Mouse (Mus musculus) forebrain, postnatal 0 days (tissue): Measurements from ENCODE around the gene Fam71e2. TPM values are rescaled to one million over a fixed set of nuclear protein-coding genes. Genes with fewer than 3 reads are reported as not detected.

Experiments used
- ATAC-seq: fragments of 200-750 bp; cut with Nextera tagmentation; 2 replicates; pipeline ENCODE4 v1.8.0; 2017; ENCODE audit warnings: mild to moderate bottlenecking, moderate library complexity
- DNase-seq: peaks from one replicate; pipeline ENCODE4 v3.0.0-alpha.2; 2015
- H3K27ac ChIP-seq: fragments of 300-500 bp; sonication (generic); 2 replicates; pipeline ENCODE4 v1.5.1; 2014; ENCODE audit warnings: low read depth, mild to moderate bottlenecking, antibody characterized with exemption, low read length, moderate library complexity, mixed read lengths
- H3K27me3 ChIP-seq: fragments of 300-500 bp; sonication (generic); 2 replicates; pipeline ENCODE4 v1.6.1; 2014; ENCODE audit warnings: mild to moderate bottlenecking, low read length, mixed read lengths; ENCODE audit not compliant: insufficient read depth
- H3K36me3 ChIP-seq: fragments of 300-500 bp; sonication (generic); 2 replicates; pipeline ENCODE4 v1.6.1; 2014; ENCODE audit warnings: mild to moderate bottlenecking, moderate library complexity; ENCODE audit not compliant: insufficient read depth
- H3K4me1 ChIP-seq: fragments of 300-500 bp; sonication (generic); 2 replicates; pipeline ENCODE4 v1.6.1; 2014; ENCODE audit warnings: antibody characterized with exemption; ENCODE audit not compliant: insufficient read depth
- H3K4me2 ChIP-seq: fragments of 300-500 bp; sonication (generic); 2 replicates; pipeline ENCODE4 v1.6.1; 2014; ENCODE audit warnings: low read depth, mild to moderate bottlenecking, moderate library complexity
- H3K4me3 ChIP-seq: fragments of 300-500 bp; sonication (generic); 2 replicates; pipeline ENCODE4 v1.5.1; 2014; ENCODE audit warnings: low read depth, low read length, mixed read lengths
- H3K9ac ChIP-seq: fragments of 300-500 bp; sonication (generic); 2 replicates; pipeline ENCODE4 v1.6.1; 2014; ENCODE audit warnings: mild to moderate bottlenecking
- H3K9me3 ChIP-seq: fragments of 300-500 bp; sonication (generic); 2 replicates; pipeline ENCODE4 v1.6.1; 2016; ENCODE audit warnings: low read length
- CTCF ChIP-seq: sonication (generic); IDR thresholded peaks from 2 replicates; pipeline ENCODE4 v1.5.1; 2016; ENCODE audit warnings: antibody characterized with exemption, control low read depth, low read depth
- WGBS: fragments of 180-500 bp; shearing (Covaris S2); extraction: QIAGEN DNeasy Blood & Tissue Kit; methylation state at CpG from one replicate; pipeline ENCODE4 v1.1.7; 2014; 5-methylcytosine and 5-hydroxymethylcytosine counted together
- polyA plus RNA-seq: library from polyadenylated mRNA; unstranded; fragments of >200 nt; fragmentation: Nextera tagmentation; extraction: Ambion mirVana; gene quantifications from 2 replicates; pipeline ENCODE4 v1.2.1, GENCODE M21; 2015
- total RNA-seq: library from RNA; depleted of rRNA; stranded (reverse); fragments of >200 nt; gene quantifications from 2 replicates; pipeline ENCODE4 v1.2.3, GENCODE M21; 2014; rRNA removed

Gene Fam71e2
- total and polyA plus RNA-seq, 2 experiments from 2014 or later = not detected

GRCm38 (mm10) chr7:4716955-4717354, 54.1 kb downstream of the Fam71e2 start:
- H3K27ac ChIP-seq = no peak overlapping the region
- TF ChIP-seq CTCF = no peak
- H3K9ac ChIP-seq = no peak overlapping the region
- DNase-seq (no peak), ATAC-seq (0 out of 2 replicates have a peak, but pooled peaks have one; percentile 18)
- H3K36me3 ChIP-seq = peaks cover 43% of the 10 kb centered on the region
- H3K4me2 ChIP-seq = no peak overlapping the region
- H3K4me3 ChIP-seq = no peak overlapping the region
- no peaks in the 10 kb centered on the region for H3K4me1 ChIP-seq
- no peaks in the 10 kb centered on the region for H3K9me3 ChIP-seq
- no peaks in the 10 kb centered on the region for H3K27me3 ChIP-seq
- 65% methylated on average over 6 of the region's 6 CpGs for WGBS

- 0 out of 2 replicates have a peak, but pooled peaks have one; percentile 13 for TF ChIP-seq CTCF
- WGBS = 90% methylated on average over 3 of the region's 3 CpGs
Observed at GRCm38 (mm10) chr7:4712594-4712993, 58.5 kb downstream of the Fam71e2 start.

GRCm38 (mm10) chr7:4705098-4705497, 66.0 kb downstream of the Fam71e2 start:
- ATAC-seq (0 out of 2 replicates have a peak, but pooled peaks have one; percentile 14), DNase-seq (peak; percentile 66)
- Histone ChIP-seq H3K36me3 (peaks cover 86% of the 10 kb centered on the region), H3K4me2 (no peak overlapping the region), H3K4me1 (no peaks in the 10 kb centered on the region), H3K27me3 (no peaks in the 10 kb centered on the region), H3K9me3 (no peaks in the 10 kb centered on the region), H3K9ac (no peak overlapping the region), H3K4me3 (no peak overlapping the region), H3K27ac (no peak overlapping the region)
- WGBS = 31% methylated on average over 18 of the region's 18 CpGs
- peak; percentile 70 for TF ChIP-seq CTCF

More at GRCm38 (mm10) chr7:4712594-4712993, 58.5 kb downstream of the Fam71e2 start:
- Histone ChIP-seq H3K36me3 (peaks cover 83% of the 10 kb centered on the region), H3K9ac (no peak overlapping the region), H3K9me3 (no peaks in the 10 kb centered on the region), H3K27ac (no peak overlapping the region), H3K27me3 (no peaks in the 10 kb centered on the region), H3K4me1 (no peaks in the 10 kb centered on the region), H3K4me3 (no peak overlapping the region), H3K4me2 (no peak overlapping the region)
- DNase-seq (no peak), ATAC-seq (no peak)

Other genes starting within 250 kb of the Fam71e2 start
Only the 30 nearest of the 31 such genes appear.
- 0.62 and 3.6 TPM in 2 replicates for gene Tnni3, start 247.1 kb downstream of the Fam71e2 start, total RNA-seq
- 0.89 and 1.2 TPM in 2 replicates for gene Tnni3, start 247.1 kb downstream of the Fam71e2 start, polyA plus RNA-seq
- gene Dnaaf3, start 238.8 kb downstream of the Fam71e2 start, total RNA-seq = 0.62 and 2.2 TPM in 2 replicates
- 1.3 and 2.0 TPM in 2 replicates for gene Dnaaf3, start 238.8 kb downstream of the Fam71e2 start, polyA plus RNA-seq
- gene Syt5, start 223.8 kb downstream of the Fam71e2 start, total RNA-seq = 170 and 231 TPM in 2 replicates
- gene Syt5, start 223.8 kb downstream of the Fam71e2 start, polyA plus RNA-seq = 301 and 305 TPM in 2 replicates
- gene Ptprh, start 167.3 kb downstream of the Fam71e2 start, total RNA-seq = 0.54 and 2.9 TPM in 2 replicates
- 1.0 and 1.1 TPM in 2 replicates for gene Ptprh, start 167.3 kb downstream of the Fam71e2 start, polyA plus RNA-seq
- gene Tmem86b, start 139.9 kb downstream of the Fam71e2 start, total RNA-seq = 10.8 and 11.8 TPM in 2 replicates
- gene Tmem86b, start 139.9 kb downstream of the Fam71e2 start, polyA plus RNA-seq = 0.64 and 0.70 TPM in 2 replicates
- gene Ppp6r1, start 112.3 kb downstream of the Fam71e2 start, total RNA-seq = 89.3 and 99.1 TPM in 2 replicates
- gene Ppp6r1, start 112.3 kb downstream of the Fam71e2 start, polyA plus RNA-seq = 5.1 and 8.3 TPM in 2 replicates
- gene Hspbp1, start 86.2 kb downstream of the Fam71e2 start, total RNA-seq = 188 and 219 TPM in 2 replicates
- 206 and 214 TPM in 2 replicates for gene Hspbp1, start 86.2 kb downstream of the Fam71e2 start, polyA plus RNA-seq
- 188 and 205 TPM in 2 replicates for gene Brsk1, start 80.7 kb downstream of the Fam71e2 start, total RNA-seq
- gene Brsk1, start 80.7 kb downstream of the Fam71e2 start, polyA plus RNA-seq = 4.6 and 6.2 TPM in 2 replicates
- gene Tmem150b, start 46.1 kb downstream of the Fam71e2 start, total RNA-seq = not detected in 2 replicates
- gene Tmem150b, start 46.1 kb downstream of the Fam71e2 start, polyA plus RNA-seq = 0.18 TPM in 1 of 2 replicates, not detected in the other
- gene Kmt5c, start 31.2 kb downstream of the Fam71e2 start, total RNA-seq = 36.8 and 59.1 TPM in 2 replicates
- gene Kmt5c, start 31.2 kb downstream of the Fam71e2 start, polyA plus RNA-seq = 32.3 and 35.1 TPM in 2 replicates
- gene Cox6b2, start 18.2 kb downstream of the Fam71e2 start, total RNA-seq = 3.8 and 4.8 TPM in 2 replicates
- gene Cox6b2, start 18.2 kb downstream of the Fam71e2 start, polyA plus RNA-seq = 19.8 and 23.3 TPM in 2 replicates
- gene Il11, start 11.6 kb upstream of the Fam71e2 start, total RNA-seq = 1.2 and 2.6 TPM in 2 replicates
- gene Il11, start 11.6 kb upstream of the Fam71e2 start, polyA plus RNA-seq = 1.2 and 2.1 TPM in 2 replicates
- not detected in 2 replicates for gene Tmem190, start 11.6 kb upstream of the Fam71e2 start, total RNA-seq
- not detected in 2 replicates for gene Tmem190, start 11.6 kb upstream of the Fam71e2 start, polyA plus RNA-seq
- gene Tmem238, start 18.4 kb upstream of the Fam71e2 start, total RNA-seq = 7.3 and 10.1 TPM in 2 replicates
- 13.3 and 15.0 TPM in 2 replicates for gene Tmem238, start 18.4 kb upstream of the Fam71e2 start, polyA plus RNA-seq
- 161 and 191 TPM in 2 replicates for gene Rpl28, start 21.6 kb upstream of the Fam71e2 start, total RNA-seq
- gene Rpl28, start 21.6 kb upstream of the Fam71e2 start, polyA plus RNA-seq = 313 and 332 TPM in 2 replicates
- gene Ube2s, start 41.3 kb upstream of the Fam71e2 start, total RNA-seq = 300 and 347 TPM in 2 replicates
- 232 and 259 TPM in 2 replicates for gene Ube2s, start 41.3 kb upstream of the Fam71e2 start, polyA plus RNA-seq
- gene Shisa7, start 73.4 kb upstream of the Fam71e2 start, total RNA-seq = 52.4 and 66.6 TPM in 2 replicates
- 6.8 and 9.4 TPM in 2 replicates for gene Shisa7, start 73.4 kb upstream of the Fam71e2 start, polyA plus RNA-seq
- 2.5 and 6.6 TPM in 2 replicates for gene Isoc2b, start 99.0 kb upstream of the Fam71e2 start, total RNA-seq
- gene Isoc2b, start 99.0 kb upstream of the Fam71e2 start, polyA plus RNA-seq = 3.5 and 3.7 TPM in 2 replicates
- 4.8 and 4.9 TPM in 2 replicates for gene Isoc2a, start 105.9 kb upstream of the Fam71e2 start, total RNA-seq
- 0.26 and 0.39 TPM in 2 replicates for gene Isoc2a, start 105.9 kb upstream of the Fam71e2 start, polyA plus RNA-seq
- gene Gm36210, start 135.2 kb upstream of the Fam71e2 start, total RNA-seq = 0.48 and 0.85 TPM in 2 replicates
- gene Gm36210, start 135.2 kb upstream of the Fam71e2 start, polyA plus RNA-seq = 0.29 and 0.47 TPM in 2 replicates
- gene Zfp628, start 143.9 kb upstream of the Fam71e2 start, total RNA-seq = 5.4 and 9.2 TPM in 2 replicates
- gene Zfp628, start 143.9 kb upstream of the Fam71e2 start, polyA plus RNA-seq = 5.8 and 6.0 TPM in 2 replicates
- gene Nat14, start 150.7 kb upstream of the Fam71e2 start, total RNA-seq = 45.5 and 69.9 TPM in 2 replicates
- 20.5 and 54.3 TPM in 2 replicates for gene Nat14, start 150.7 kb upstream of the Fam71e2 start, polyA plus RNA-seq
- 0.54 and 1.7 TPM in 2 replicates for gene Ssc5d, start 154.5 kb upstream of the Fam71e2 start, total RNA-seq
- gene Ssc5d, start 154.5 kb upstream of the Fam71e2 start, polyA plus RNA-seq = 0.51 and 0.63 TPM in 2 replicates
- not detected in 2 replicates for gene Sbk2, start 193.1 kb upstream of the Fam71e2 start, total RNA-seq
- not detected in 2 replicates for gene Sbk2, start 193.1 kb upstream of the Fam71e2 start, polyA plus RNA-seq
- 0.23 and 0.76 TPM in 2 replicates for gene Sbk3, start 199.9 kb upstream of the Fam71e2 start, total RNA-seq
- 0.39 and 0.76 TPM in 2 replicates for gene Sbk3, start 199.9 kb upstream of the Fam71e2 start, polyA plus RNA-seq
- 34.6 and 34.7 TPM in 2 replicates for gene Zfp579, start 224.9 kb upstream of the Fam71e2 start, total RNA-seq
- 36.7 and 42.6 TPM in 2 replicates for gene Zfp579, start 224.9 kb upstream of the Fam71e2 start, polyA plus RNA-seq
- 4.6 and 6.4 TPM in 2 replicates for gene Zfp524, start 243.1 kb upstream of the Fam71e2 start, total RNA-seq
- 5.0 and 5.3 TPM in 2 replicates for gene Zfp524, start 243.1 kb upstream of the Fam71e2 start, polyA plus RNA-seq
- gene Fiz1, start 243.4 kb upstream of the Fam71e2 start, total RNA-seq = 30.0 and 33.9 TPM in 2 replicates
- gene Fiz1, start 243.4 kb upstream of the Fam71e2 start, polyA plus RNA-seq = 26.9 and 28.6 TPM in 2 replicates
- not detected in 2 replicates for gene Gm44973, start 244.2 kb upstream of the Fam71e2 start, total RNA-seq
- 3.1 TPM in 2 replicates for gene Gm44973, start 244.2 kb upstream of the Fam71e2 start, polyA plus RNA-seq
- gene Zfp865, start 249.1 kb upstream of the Fam71e2 start, total RNA-seq = 27.3 and 33.3 TPM in 2 replicates
- 5.6 and 5.8 TPM in 2 replicates for gene Zfp865, start 249.1 kb upstream of the Fam71e2 start, polyA plus RNA-seq